Mouse (Mus musculus) embryo, embryonic 9.5 days (tissue): ENCODE measurements around the gene Gdf15.

Experiments used
- DNase-seq: peaks from one replicate; pipeline ENCODE4 v3.0.0-alpha.2; 2017; ENCODE audit errors: extremely low spot score

Gdf15 gene

GRCm38 (mm10) chr8:70629574-70630531, 2.4 kb downstream of the Gdf15 start:
- peak; percentile 96 for DNase-seq

DNA sequence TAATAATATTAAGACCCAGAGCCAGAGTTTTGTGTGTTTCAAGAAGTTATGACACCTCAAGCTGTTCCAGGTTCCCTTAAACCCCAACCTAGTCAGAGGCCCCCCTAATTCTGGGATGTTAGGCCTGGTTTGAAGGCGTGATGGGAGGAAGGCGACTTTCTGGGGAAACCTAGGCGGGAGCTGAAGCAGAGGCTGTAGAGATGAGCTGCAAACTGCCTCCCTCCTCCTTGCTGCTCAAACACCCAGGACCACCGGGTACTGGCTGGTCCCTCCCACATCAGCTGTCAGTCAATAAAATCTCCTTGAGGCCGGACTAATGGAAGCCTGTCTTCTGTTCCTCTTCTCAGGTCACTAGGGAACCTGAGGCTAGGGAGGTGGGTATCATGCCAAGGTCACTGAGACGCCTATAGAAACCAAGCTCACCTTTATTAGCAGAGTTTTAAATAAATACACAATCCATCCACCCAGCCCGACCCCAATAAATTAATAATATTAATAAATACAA, 3.2 kb downstream of the Gdf15 start:
- DNase-seq: no peak

GRCm38 (mm10) chr8:70627041-70627440, 5.2 kb downstream of the Gdf15 start:
- DNase-seq: no peak

DNA sequence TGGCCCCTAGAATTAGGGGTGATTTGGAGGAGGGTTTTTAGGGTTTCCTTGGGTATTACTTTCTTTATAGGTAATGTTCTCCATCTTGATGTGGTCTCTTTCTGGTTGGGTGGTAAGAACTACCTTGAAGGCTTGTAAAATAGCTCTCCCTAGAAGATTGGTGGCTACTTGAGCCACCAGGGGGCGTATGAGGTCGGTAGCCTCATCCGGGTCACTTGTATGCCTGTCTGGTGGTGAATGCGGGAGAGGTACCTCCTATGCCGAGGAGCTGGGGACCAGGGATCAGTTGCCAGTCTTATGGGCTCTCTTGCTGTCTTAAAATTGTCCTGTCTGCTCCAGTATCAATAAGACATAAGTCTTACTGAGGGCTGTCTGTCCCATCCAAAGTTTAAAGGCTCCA, 7.2 kb downstream of the Gdf15 start:
- peak; percentile 60 for DNase-seq

- DNase-seq: no peak
Measured at GRCm38 (mm10) chr8:70622220-70622619, 10.0 kb downstream of the Gdf15 start.

DNA sequence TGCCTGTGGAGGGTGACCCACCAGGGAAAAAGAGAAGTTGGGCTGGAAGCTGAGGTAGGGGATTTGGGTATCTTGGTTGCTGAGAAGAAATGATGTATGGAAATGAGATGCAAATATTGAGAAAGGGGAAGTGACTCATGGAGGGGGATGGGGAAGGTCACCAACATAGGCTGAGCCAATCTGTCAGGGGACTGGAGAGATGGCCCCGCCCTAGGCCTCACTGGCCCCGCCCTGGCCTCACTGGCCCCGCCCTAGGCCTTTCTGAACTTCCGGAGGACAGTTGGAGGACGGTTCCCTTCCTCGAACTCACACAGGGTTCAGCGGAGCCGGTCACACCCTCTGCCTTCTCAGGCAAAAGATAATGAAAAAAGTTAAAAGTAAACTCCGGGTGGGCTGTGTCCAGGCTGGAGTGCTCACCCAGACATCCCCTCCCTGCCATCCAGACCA, 13.3 kb downstream of the Gdf15 start:
- DNase-seq: peak; percentile 51

GRCm38 (mm10) chr8:70617985-70618384, 14.3 kb downstream of the Gdf15 start:
- no peak for DNase-seq

DNA sequence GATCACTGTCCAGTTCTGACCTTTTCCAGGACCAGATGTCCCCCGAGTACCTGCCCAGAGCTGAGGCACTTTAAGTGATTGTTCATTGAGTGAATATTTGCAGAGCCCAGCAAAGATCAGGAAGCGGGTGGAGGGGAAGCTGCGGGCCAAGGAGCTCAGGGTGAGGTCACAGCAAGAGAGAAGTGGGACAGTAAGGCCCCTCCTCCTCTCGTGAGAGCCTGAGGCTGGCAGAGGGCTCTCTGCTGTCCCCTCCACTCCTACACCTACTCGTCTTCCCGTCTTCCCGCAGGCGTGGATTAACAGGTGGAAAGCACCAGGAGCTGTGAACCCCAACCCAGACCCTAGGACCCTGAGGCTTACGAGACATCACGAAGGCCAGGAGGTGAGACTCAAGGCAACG, 15.6 kb downstream of the Gdf15 start:
- DNase-seq: no peak

DNA sequence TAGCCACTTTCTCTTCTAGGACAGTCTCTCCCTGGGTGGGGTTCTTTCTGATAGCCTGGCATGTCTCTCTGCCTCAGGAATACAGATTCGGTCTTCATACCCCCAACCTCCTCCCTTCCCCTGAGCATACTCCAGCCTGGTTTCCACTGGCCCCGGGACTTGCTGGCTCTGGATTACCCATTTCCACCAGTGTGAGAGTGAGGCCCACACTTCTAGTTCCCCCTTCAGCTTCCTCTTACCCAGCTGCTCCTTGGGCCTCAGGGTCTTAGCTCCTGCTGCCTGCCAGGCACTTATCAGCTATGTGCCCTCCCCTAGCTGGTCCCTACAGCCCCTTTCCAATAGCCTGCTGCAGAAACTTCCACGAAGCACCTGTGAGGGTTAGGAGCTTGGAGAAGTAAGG, 16.4 kb downstream of the Gdf15 start, which contains the start of gene Lrrc25:
Gene Lrrc25 (plus strand): TSS at position 262 of the 400 bp plus-strand sequence.
- no peak for DNase-seq

DNA sequence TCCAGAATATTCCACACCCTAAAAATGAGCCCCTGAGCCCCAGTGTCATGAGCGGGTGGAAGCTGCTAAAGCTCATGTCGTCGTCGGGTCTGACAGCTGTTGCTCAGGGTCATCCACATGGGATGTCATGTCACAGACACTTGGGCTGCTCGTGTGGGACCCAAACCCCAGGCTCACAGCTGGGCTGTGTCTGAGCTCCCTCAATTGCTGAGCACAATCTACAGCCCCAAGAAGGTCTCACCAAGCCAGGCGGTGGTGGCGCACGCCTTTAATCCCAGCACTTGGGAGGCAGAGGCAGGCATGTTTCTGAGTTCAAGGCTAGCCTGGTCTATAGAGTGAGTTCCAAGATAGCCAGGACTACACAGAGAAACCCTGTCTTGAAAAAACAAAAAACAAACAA, 17.0 kb downstream of the Gdf15 start:
- no peak for DNase-seq

GRCm38 (mm10) chr8:70614469-70614868, 17.8 kb downstream of the Gdf15 start:
- no peak for DNase-seq

GRCm38 (mm10) chr8:70613763-70614162, 18.5 kb downstream of the Gdf15 start:
- no peak for DNase-seq

GRCm38 (mm10) chr8:70611849-70612248, 20.4 kb downstream of the Gdf15 start:
- DNase-seq: peak; percentile 87

DNA sequence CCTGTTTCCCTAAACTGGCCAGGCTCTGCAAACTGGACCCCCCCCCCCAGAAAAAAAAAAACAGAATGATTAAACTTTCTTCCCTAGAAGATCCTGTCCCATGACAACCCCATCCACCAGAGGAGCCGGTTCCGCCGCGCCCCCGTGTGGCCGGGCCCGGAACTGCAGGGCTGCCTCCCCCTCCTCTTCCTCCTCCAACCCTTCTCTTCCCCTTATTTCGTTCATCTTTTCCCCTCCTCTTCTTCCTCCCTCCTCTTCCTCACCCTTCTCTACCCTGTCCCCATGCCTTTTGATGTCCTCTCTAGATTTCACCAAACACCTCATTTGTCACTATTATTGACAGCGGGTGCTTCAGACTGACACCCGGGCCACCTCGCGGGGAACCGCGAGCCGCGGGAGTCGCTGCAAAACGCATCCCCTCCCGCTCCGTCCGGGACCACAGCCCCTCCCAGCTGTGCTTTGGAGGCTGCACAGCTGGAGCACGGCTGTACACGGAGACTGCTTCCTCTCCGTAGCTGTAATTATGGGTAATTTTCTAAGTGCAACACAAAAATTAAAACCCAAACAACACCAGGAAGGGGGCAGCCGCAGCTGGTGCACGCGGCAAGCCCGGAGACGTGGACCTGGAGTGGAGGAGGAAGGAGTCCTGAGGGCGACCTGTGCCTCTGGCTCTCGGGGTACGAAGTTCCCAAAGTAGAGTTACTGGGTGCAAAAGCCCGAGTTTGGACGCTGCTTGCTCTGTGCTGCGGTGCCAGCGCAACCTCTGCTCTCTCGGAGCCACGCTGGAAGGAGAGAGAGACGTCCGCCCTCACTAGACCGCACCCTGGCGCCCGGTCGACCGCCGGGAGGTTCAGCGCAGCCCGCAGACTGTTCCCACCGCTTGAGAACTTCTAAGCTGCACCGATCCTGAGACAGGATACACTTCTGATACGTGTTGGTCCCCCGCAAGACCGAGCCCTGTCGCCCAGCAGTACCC, 21.2 kb downstream of the Gdf15 start:
- peak; percentile 88 for DNase-seq

DNA sequence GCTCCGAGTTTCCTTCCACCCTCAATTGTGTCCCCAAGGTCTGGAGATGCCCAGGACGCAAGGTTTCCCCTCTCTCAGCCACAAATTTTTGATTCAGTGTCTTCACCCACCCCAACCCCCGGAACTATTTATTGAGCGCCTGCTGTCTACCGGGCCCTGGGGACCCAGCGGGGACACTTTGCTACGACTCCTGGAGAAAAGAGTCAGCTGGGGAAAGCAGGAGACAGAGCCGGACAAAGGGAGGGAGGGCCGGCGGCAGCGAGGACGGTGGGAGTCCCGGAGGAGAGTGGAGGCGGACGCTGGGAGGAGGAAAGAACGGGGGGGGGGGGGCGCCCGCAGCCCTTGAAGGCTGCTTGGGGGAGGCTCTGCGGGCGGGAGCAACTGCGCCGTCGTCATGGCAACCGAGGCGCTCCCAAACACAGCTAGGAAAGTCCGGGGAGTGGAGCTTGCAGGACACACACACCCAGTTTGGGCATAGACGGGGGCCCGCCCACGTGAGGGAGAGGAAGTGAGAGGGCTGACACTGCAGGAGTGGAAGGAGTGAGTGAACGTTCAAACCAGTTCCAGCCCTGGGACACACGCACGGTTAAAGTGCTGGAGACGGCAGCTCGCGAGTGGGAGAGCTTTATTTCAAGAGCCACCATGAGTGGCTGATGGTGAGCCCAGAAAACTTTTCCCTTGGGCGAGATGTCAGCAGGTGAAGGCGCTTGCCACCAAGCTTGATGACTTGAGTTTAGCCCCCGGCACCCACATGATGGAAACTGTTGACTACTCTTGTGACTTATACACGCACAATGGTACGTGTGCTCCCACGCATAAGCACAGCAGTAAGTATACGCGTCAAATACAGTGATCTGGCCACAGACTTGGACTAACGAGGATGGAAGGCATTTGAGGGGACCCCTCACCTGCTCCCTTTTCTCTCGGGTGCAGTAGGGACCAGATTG, 22.1 kb downstream of the Gdf15 start:
- peak; percentile 85 for DNase-seq

- DNase-seq: peak; percentile 87
Measured at GRCm38 (mm10) chr8:70609368-70609848, 22.8 kb downstream of the Gdf15 start.

- DNase-seq: no peak
Measured at GRCm38 (mm10) chr8:70608749-70609367, 23.4 kb downstream of the Gdf15 start, which contains the start of gene Ssbp4. Ssbp4 (minus strand) TSS chr8:70608872.

DNA sequence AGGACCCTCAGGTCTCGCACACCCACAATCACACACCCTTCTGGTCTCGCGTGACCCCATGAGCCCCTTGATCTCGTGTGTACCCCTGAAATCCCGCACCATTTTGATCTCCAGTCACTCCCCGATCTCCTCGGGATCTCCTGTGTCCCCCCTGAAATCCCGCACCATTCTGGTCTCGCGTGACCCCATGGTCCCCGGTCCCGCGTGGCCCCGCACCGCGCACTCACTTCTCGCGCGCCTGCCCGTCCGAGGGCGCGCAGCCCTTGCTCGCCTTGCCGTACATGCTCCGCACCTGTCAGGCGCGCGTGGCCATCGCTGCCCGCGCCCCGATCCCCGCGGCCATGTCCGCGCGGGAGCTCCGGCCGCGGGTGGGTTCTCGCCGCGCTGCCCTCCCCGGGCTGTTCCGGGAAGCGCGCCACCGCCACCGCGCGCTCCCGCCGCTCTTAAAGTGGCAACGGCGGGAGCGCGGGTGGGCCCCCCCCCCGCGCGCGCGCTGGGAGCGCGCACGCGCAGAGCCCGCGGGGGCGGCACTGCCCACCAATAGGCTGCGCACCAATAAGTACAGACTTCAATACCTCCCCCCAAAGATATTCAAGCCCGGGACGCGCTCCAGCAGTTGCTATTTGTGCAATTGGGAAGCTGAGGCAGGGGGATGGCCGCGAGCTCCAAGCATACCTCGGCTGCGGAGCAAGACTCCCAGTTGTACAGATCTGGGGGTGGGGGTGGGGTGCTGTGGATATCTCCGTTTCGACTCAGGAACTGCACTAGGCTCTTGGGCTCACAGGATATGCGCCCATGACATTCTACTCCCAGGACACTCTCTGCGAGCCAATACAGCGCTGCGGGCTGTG, 24.1 kb downstream of the Gdf15 start:
- DNase-seq: peak; percentile 63

DNA sequence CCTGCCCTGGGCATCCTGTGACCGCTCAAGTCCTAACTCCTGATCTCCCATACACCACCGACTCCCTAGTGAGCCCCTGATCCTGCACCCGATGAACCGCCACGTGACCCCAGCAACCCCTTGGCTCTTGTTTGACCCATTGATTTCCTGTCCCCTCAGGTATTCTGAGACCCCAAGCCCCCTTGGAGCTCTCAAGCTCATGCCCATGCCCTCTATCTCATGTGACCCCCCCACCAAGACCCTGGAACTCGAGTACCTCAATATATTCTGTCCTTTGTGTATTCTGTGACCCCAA, 24.7 kb downstream of the Gdf15 start:
- no peak for DNase-seq
